ENCODE assay signal across 24 mouse cellular contexts in the genomic region with DNA sequence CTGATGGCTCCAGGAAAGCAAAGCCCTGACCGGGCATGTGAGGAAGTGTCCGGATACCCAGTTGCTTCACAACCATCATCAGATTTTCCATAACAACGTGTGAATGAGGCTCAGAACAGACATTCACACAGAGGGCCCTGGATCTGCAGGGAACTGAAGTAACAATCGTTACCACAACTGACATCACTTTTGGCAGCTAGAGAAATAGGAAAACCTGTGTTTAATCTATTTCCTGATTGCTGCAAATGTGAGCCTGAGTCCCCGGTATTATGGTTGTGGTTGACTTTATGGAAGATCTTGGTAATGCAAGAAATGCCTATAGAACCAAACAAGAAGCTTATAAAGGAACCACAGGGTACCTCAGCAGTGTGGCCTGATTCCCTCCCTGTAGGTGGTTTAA. TPM values are rescaled to one million over a fixed set of nuclear protein-coding genes. Genes with fewer than 3 reads are reported as not detected.
DNase-seq lines count a peak whose midpoint lies in the region; ATAC-seq and TF ChIP-seq lines count a peak whose summit lies in the region.
"Had no signal": no experiment of that assay in that cellular context is flagged by ENCODE, and none has a peak within 500 bp of the region (broad histone marks: within the 10 kb centered on the region; RNA-seq: fewer than 3 reads in every experiment).

No protein-coding gene starts in this region.

- no peak overlapping the region for H3K9ac ChIP-seq in heart, embryonic 12.5 days
- H3K9ac ChIP-seq: embryonic facial prominence, embryonic 15.5 days; heart, embryonic 13.5 days; hindbrain, embryonic 14.5 days; intestine, embryonic 15.5 days had no signal

- H3K36me3 ChIP-seq in heart, embryonic 12.5 days: no peaks in the 10 kb centered on the region
- H3K36me3 ChIP-seq: embryonic facial prominence, embryonic 15.5 days; intestine, embryonic 15.5 days had no signal

- intact Hi-C loops in heart, postnatal 10 days (cut with DNase I): loop anchor here (5.0 kb wide), 1 partner anchor 37 kb away; no protein-coding TSS in a partner anchor

- H3K9me3 ChIP-seq in heart, embryonic 12.5 days (replicated peaks): no peaks in the 10 kb centered on the region
- H3K9me3 ChIP-seq: embryonic facial prominence, embryonic 15.5 days; forebrain, embryonic 10.5 days; heart, embryonic 13.5 days; intestine, embryonic 15.5 days had no signal

- TF ChIP-seq POLR2A in lung, adult 2 months (IDR thresholded peaks at IDR 0.05; ENCODE audit: borderline replicate concordance, extremely low read depth, low read depth, low read length): no peak

- WGBS in heart, embryonic 12.5 days: 60% methylated on average over 5 of the region's 5 CpGs
- 33% methylated on average over 5 of the region's 5 CpGs for WGBS in lung, adult 2 months

- peaks cover 38% of the 10 kb centered on the region for H3K4me1 ChIP-seq in heart, embryonic 12.5 days (replicated peaks)
- peaks cover 20% of the 10 kb centered on the region for H3K4me1 ChIP-seq in lung, adult 2 months (ENCODE audit: control insufficient read depth, insufficient read depth, low read length)
- H3K4me1 ChIP-seq: intestine, embryonic 15.5 days had no signal

- DNase-seq in heart, postnatal 10 days: no peak
- DNase-seq in lung, postnatal 10 days: peak; percentile 25
- DNase-seq in lung, adult 2 months: no peak
- peak; percentile 17 for DNase-seq in ZHBTc4 (ENCODE audit: low read depth, low spot score)
- DNase-seq in lung, postnatal 36 days: peak; percentile 21
- DNase-seq in layer of hippocampus, adult 9-11 months: no peak
- DNase-seq: adrenal gland, postnatal 10 days; cerebellum, adult 11 months; cerebellum, adult 9-10 months; cerebellum, postnatal 25 days; gastrocnemius, postnatal 10 days; heart, adult 2 months; heart, postnatal 14 days had no signal

- no peak for TF ChIP-seq CTCF in lung, adult 2 months (IDR thresholded peaks at IDR 0.05; ENCODE audit: insufficient read depth, low read length)

- no peak overlapping the region for H3K4me2 ChIP-seq in heart, embryonic 12.5 days
- H3K4me2 ChIP-seq: embryonic facial prominence, embryonic 15.5 days; heart, embryonic 13.5 days; hindbrain, embryonic 14.5 days; intestine, embryonic 15.5 days had no signal

- 0 out of 2 replicates have a peak overlapping the region, but pooled peaks have one; percentile 21 for H3K27ac ChIP-seq in heart, embryonic 12.5 days (ENCODE audit: poor library complexity, severe bottlenecking)
- H3K27ac ChIP-seq: embryonic facial prominence, embryonic 15.5 days; forebrain, embryonic 10.5 days; heart, adult 2 months; heart, embryonic 13.5 days; hindbrain, embryonic 14.5 days; intestine, embryonic 15.5 days had no signal

- no peak overlapping the region for H3K4me3 ChIP-seq in heart, embryonic 12.5 days
- H3K4me3 ChIP-seq in lung, adult 2 months (replicated peaks; ENCODE audit: extremely low read depth, low read depth, low read length): no peak overlapping the region
- H3K4me3 ChIP-seq: embryonic facial prominence, embryonic 15.5 days; erythroblast, embryonic 14.5 days; forebrain, embryonic 10.5 days; heart, adult 2 months; heart, embryonic 13.5 days; intestine, embryonic 15.5 days had no signal

- no peak for ATAC-seq in heart, embryonic 12.5 days (ENCODE audit: insufficient number of reproducible peaks, low FRiP score)
- ATAC-seq: forebrain, embryonic 14.5 days; intestine, embryonic 15.5 days had no signal

- H3K27me3 ChIP-seq in heart, embryonic 12.5 days (replicated peaks): no peaks in the 10 kb centered on the region
- H3K27me3 ChIP-seq: embryonic facial prominence, embryonic 15.5 days; heart, embryonic 13.5 days; intestine, embryonic 15.5 days had no signal

RNA-seq across cellular contexts. Expression of a gene that starts 12.1 kb away (rescaled TPM):
- polyA plus RNA-seq in heart, embryonic 12.5 days (2016; fragmentation: Nextera tagmentation; extraction: Ambion mirVana): 40.0 and 42.3 TPM in 2 replicates
- total RNA-seq in heart, postnatal 10 days (2021): not detected
- polyA plus RNA-seq in lung, adult 2 months (2012; rRNA removed): 0.04 TPM in 1 of 2 replicates, not detected in the other
- total RNA-seq: adrenal gland, postnatal 10 days; adrenal gland, postnatal 4 days; gastrocnemius, postnatal 10 days; heart, adult 2 months; heart, postnatal 14 days; hematopoietic stem cell, adult 5-6 weeks had no signal
- polyA plus RNA-seq: cortical plate, adult 2 months; erythroblast, embryonic 14.5 days had no signal

RNA-seq across cellular contexts. Expression of a gene that starts 46.2 kb away (rescaled TPM):
- 17.5 and 18.7 TPM in 2 replicates for polyA plus RNA-seq in heart, embryonic 12.5 days (2016; fragmentation: Nextera tagmentation; extraction: Ambion mirVana)
- total RNA-seq in heart, postnatal 10 days (2021): 10 to 100 TPM; 29.7 to 41.2 TPM
- 9.6 and 11.1 TPM in 2 replicates for polyA plus RNA-seq in lung, adult 2 months (2012; rRNA removed)

Comparison
In these comparisons a context has a peak if more than half of its experiments do, and no peak if none do; other contexts are left out.
1. DNase-seq: peak in lung, postnatal 10 days (single experiment), ZHBTc4 (single experiment) and lung, postnatal 36 days (single experiment); none in heart, postnatal 10 days (0 of 2), lung, adult 2 months (single experiment) and layer of hippocampus, adult 9-11 months (single experiment).
2. RNA of a gene that starts 12.1 kb away (polyA plus RNA-seq): 40.0 to 42.3 TPM in heart, embryonic 12.5 days; 0.04 TPM in lung, adult 2 months; every median in the first group is over 10 times any median in the second.